Mouse (Mus musculus): ENCODE measurements around the gene Ascc1.

- no peak for TF ChIP-seq CTCF (IDR thresholded peaks at IDR 0.05; ENCODE audit: low read depth, low read length)
- no peak for TF ChIP-seq POLR2A (IDR thresholded peaks at IDR 0.05; ENCODE audit: extremely low read depth, insufficient read depth, low read length)
Measured at GRCm38 (mm10) chr10:60125529-60126327, 123.1 kb downstream of the Ascc1 start.

All from liver, adult 2 months (tissue).